Mouse (Mus musculus) forebrain, postnatal 0 days (tissue): ENCODE results near the gene Zswim1. TPM values are rescaled to one million over a fixed set of nuclear protein-coding genes. Genes with fewer than 3 reads are reported as not detected.
A peak's percentile ranks its signal among the peaks of the same experiment; 100 is the strongest.

Experiments used
- ATAC-seq: fragments of 200-750 bp; cut with Nextera tagmentation; 2 replicates; pipeline ENCODE4 v1.8.0; 2017; ENCODE audit warnings: mild to moderate bottlenecking, moderate library complexity
- DNase-seq: peaks from one replicate; pipeline ENCODE4 v3.0.0-alpha.2; 2015
- H3K27ac ChIP-seq: fragments of 300-500 bp; sonication (generic); 2 replicates; pipeline ENCODE4 v1.5.1; 2014; ENCODE audit warnings: low read depth, mild to moderate bottlenecking, antibody characterized with exemption, low read length, moderate library complexity, mixed read lengths
- H3K27me3 ChIP-seq: fragments of 300-500 bp; sonication (generic); 2 replicates; pipeline ENCODE4 v1.6.1; 2014; ENCODE audit warnings: mild to moderate bottlenecking, low read length, mixed read lengths; ENCODE audit not compliant: insufficient read depth
- H3K36me3 ChIP-seq: fragments of 300-500 bp; sonication (generic); 2 replicates; pipeline ENCODE4 v1.6.1; 2014; ENCODE audit warnings: mild to moderate bottlenecking, moderate library complexity; ENCODE audit not compliant: insufficient read depth
- H3K4me1 ChIP-seq: fragments of 300-500 bp; sonication (generic); 2 replicates; pipeline ENCODE4 v1.6.1; 2014; ENCODE audit warnings: antibody characterized with exemption; ENCODE audit not compliant: insufficient read depth
- H3K4me2 ChIP-seq: fragments of 300-500 bp; sonication (generic); 2 replicates; pipeline ENCODE4 v1.6.1; 2014; ENCODE audit warnings: low read depth, mild to moderate bottlenecking, moderate library complexity
- H3K4me3 ChIP-seq: fragments of 300-500 bp; sonication (generic); 2 replicates; pipeline ENCODE4 v1.5.1; 2014; ENCODE audit warnings: low read depth, low read length, mixed read lengths
- H3K9ac ChIP-seq: fragments of 300-500 bp; sonication (generic); 2 replicates; pipeline ENCODE4 v1.6.1; 2014; ENCODE audit warnings: mild to moderate bottlenecking
- H3K9me3 ChIP-seq: fragments of 300-500 bp; sonication (generic); 2 replicates; pipeline ENCODE4 v1.6.1; 2016; ENCODE audit warnings: low read length
- CTCF ChIP-seq: sonication (generic); IDR thresholded peaks from 2 replicates; pipeline ENCODE4 v1.5.1; 2016; ENCODE audit warnings: antibody characterized with exemption, control low read depth, low read depth
- WGBS: fragments of 180-500 bp; shearing (Covaris S2); extraction: QIAGEN DNeasy Blood & Tissue Kit; methylation state at CpG from one replicate; pipeline ENCODE4 v1.1.7; 2014; 5-methylcytosine and 5-hydroxymethylcytosine counted together
- polyA plus RNA-seq: library from polyadenylated mRNA; unstranded; fragments of >200 nt; fragmentation: Nextera tagmentation; extraction: Ambion mirVana; gene quantifications from 2 replicates; pipeline ENCODE4 v1.2.1, GENCODE M21; 2015
- total RNA-seq: library from RNA; depleted of rRNA; stranded (reverse); fragments of >200 nt; gene quantifications from 2 replicates; pipeline ENCODE4 v1.2.3, GENCODE M21; 2014

Zswim1 gene
- total and polyA plus RNA-seq, 2 experiments from 2014 or later: 18.6 to 32.6 TPM

- 82% methylated on average over 7 of the region's 7 CpGs for WGBS
Measured at GRCm38 (mm10) chr2:164778809-164779208, 43.7 kb upstream of the Zswim1 start.

GRCm38 (mm10) chr2:164779481-164780086 lies 42.9 kb upstream of the Zswim1 start, which contains the start of gene Tnnc2:
TSS of gene Tnnc2 (minus strand) at chr2:164779967.
- WGBS: 73% methylated on average over 8 of the region's 8 CpGs
- ATAC-seq: no peak

More at GRCm38 (mm10) chr2:164778809-164779208, 43.7 kb upstream of the Zswim1 start:
- Histone ChIP-seq H3K36me3 (no peaks in the 10 kb centered on the region), H3K4me3 (no peak overlapping the region), H3K9me3 (no peaks in the 10 kb centered on the region), H3K4me1 (no peaks in the 10 kb centered on the region), H3K9ac (no peak overlapping the region), H3K27me3 (no peaks in the 10 kb centered on the region), H3K4me2 (no peak overlapping the region), H3K27ac (no peak overlapping the region)
- DNase-seq (no peak), ATAC-seq (no peak)
- TF ChIP-seq CTCF: no peak

GRCm38 (mm10) chr2:164781876-164782275 lies 40.6 kb upstream of the Zswim1 start:
- DNase-seq (no peak), ATAC-seq (no peak)
- TF ChIP-seq CTCF: no peak
- WGBS: 78% methylated on average over 4 of the region's 4 CpGs
- Histone ChIP-seq H3K9me3 (no peaks in the 10 kb centered on the region), H3K9ac (no peak overlapping the region), H3K36me3 (no peaks in the 10 kb centered on the region), H3K4me2 (no peak overlapping the region), H3K4me3 (no peak overlapping the region), H3K4me1 (peaks cover 4% of the 10 kb centered on the region), H3K27ac (no peak overlapping the region), H3K27me3 (no peaks in the 10 kb centered on the region)

More at GRCm38 (mm10) chr2:164779481-164780086, 42.9 kb upstream of the Zswim1 start, which contains the start of gene Tnnc2:
- H3K27me3 ChIP-seq: no peaks in the 10 kb centered on the region
- no peak within 1 kb of the TSS for H3K4me2 ChIP-seq
- H3K4me1 ChIP-seq: no peaks in the 10 kb centered on the region
- DNase-seq: no peak
- no peaks in the 10 kb centered on the region for H3K9me3 ChIP-seq
- H3K4me3 ChIP-seq: no peak within 1 kb of the TSS
- no peak within 1 kb of the TSS for H3K27ac ChIP-seq
- no peak within 1 kb of the TSS for H3K9ac ChIP-seq
- no peaks in the 10 kb centered on the region for H3K36me3 ChIP-seq
- TF ChIP-seq CTCF: no peak

GRCm38 (mm10) chr2:164783926-164784581 lies 38.4 kb upstream of the Zswim1 start:
- 0 out of 2 replicates have a peak, but pooled peaks cover 2% of the 10 kb centered on the region for H3K36me3 ChIP-seq
- H3K27ac ChIP-seq: no peak overlapping the region
- WGBS: 81% methylated on average over 7 of the region's 7 CpGs
- H3K4me3 ChIP-seq: no peak overlapping the region
- TF ChIP-seq CTCF: peak; percentile 41
- no peaks in the 10 kb centered on the region for H3K27me3 ChIP-seq
- ATAC-seq: no peak
- H3K9ac ChIP-seq: no peak overlapping the region
- H3K9me3 ChIP-seq: no peaks in the 10 kb centered on the region
- DNase-seq: no peak
- H3K4me2 ChIP-seq: no peak overlapping the region
- peaks cover 4% of the 10 kb centered on the region for H3K4me1 ChIP-seq

GRCm38 (mm10) chr2:164784869-164785420 lies 37.5 kb upstream of the Zswim1 start:
- H3K4me2 ChIP-seq: peak overlapping the region; percentile 89
- WGBS: 16% methylated on average over 7 of the region's 7 CpGs
- ATAC-seq (no peak), DNase-seq (no peak)
- 0 out of 2 replicates have a peak, but pooled peaks cover 3% of the 10 kb centered on the region for H3K36me3 ChIP-seq
- peak overlapping the region; percentile 82 for H3K9ac ChIP-seq
- H3K4me1 ChIP-seq: peaks cover 4% of the 10 kb centered on the region
- peak overlapping the region; percentile 78 for H3K27ac ChIP-seq
- no peaks in the 10 kb centered on the region for H3K27me3 ChIP-seq
- H3K4me3 ChIP-seq: peak overlapping the region; percentile 76
- TF ChIP-seq CTCF: no peak
- no peaks in the 10 kb centered on the region for H3K9me3 ChIP-seq

GRCm38 (mm10) chr2:164785481-164786387 lies 36.8 kb upstream of the Zswim1 start, which contains the start of gene Snx21:
TSS of gene Snx21 (plus strand) at chr2:164785823.
- peaks cover 4% of the 10 kb centered on the region for H3K4me1 ChIP-seq
- peaks cover 7% of the 10 kb centered on the region; the same call in 1 of the 2 replicates for H3K36me3 ChIP-seq
- peak within 1 kb of the TSS; percentile 82 for H3K9ac ChIP-seq
- TF ChIP-seq CTCF: peak; percentile 71
- 2% methylated on average over 78 of the region's 89 CpGs for WGBS
- peak within 1 kb of the TSS; percentile 89 for H3K4me2 ChIP-seq
- ATAC-seq (peak; percentile 87), DNase-seq (peak; percentile 87)
- H3K27me3 ChIP-seq: no peaks in the 10 kb centered on the region
- H3K27ac ChIP-seq: peak within 1 kb of the TSS; percentile 78
- peak within 1 kb of the TSS; percentile 76 for H3K4me3 ChIP-seq
- H3K9me3 ChIP-seq: no peaks in the 10 kb centered on the region
